Mouse (Mus musculus): ENCODE measurements around the gene Lrrc1. TPM values are rescaled to one million over a fixed set of nuclear protein-coding genes. Genes with fewer than 3 reads are reported as not detected.

Lrrc1 gene
- polyA plus RNA-seq, 1 experiment from 2014 or later, result 5.0 TPM

- 26% methylated on average over 17 of the region's 17 CpGs for WGBS
- no peak overlapping the region for H3K4me3 ChIP-seq (ENCODE audit: low read length)
- H3K4me1 ChIP-seq (ENCODE audit: control insufficient read depth, insufficient read depth, low read depth, low read length), result peaks cover 15% of the 10 kb centered on the region
- no peak overlapping the region for H3K27ac ChIP-seq (ENCODE audit: low read depth, low read length)
- H3K9ac ChIP-seq (ENCODE audit: low read depth, low read length), result peak overlapping the region; percentile 35; the same call in 1 of the 2 replicates
- no peaks in the 10 kb centered on the region for H3K36me3 ChIP-seq (ENCODE audit: control insufficient read depth, insufficient read depth, low read length)
- H3K27me3 ChIP-seq (replicated peaks; ENCODE audit: control insufficient read depth, insufficient read depth, low read length), result no peaks in the 10 kb centered on the region
- H3K4me2 ChIP-seq (ENCODE audit: low read length), result peak overlapping the region; percentile 35
- H3K9me3 ChIP-seq (ENCODE audit: control insufficient read depth, low read length), result no peaks in the 10 kb centered on the region
- ATAC-seq, result peak; percentile 45; the same call in 1 of the 2 replicates
These were observed 9.5 kb downstream of the Lrrc1 start for GRCm38 (mm10) chr9:77535021-77535744.

- ATAC-seq, result no peak
- H3K27me3 ChIP-seq (replicated peaks; ENCODE audit: control insufficient read depth, insufficient read depth, low read length), result no peaks in the 10 kb centered on the region
- H3K4me3 ChIP-seq (ENCODE audit: low read length), result no peak overlapping the region
- H3K4me2 ChIP-seq (ENCODE audit: low read length), result no peak overlapping the region
- no peaks in the 10 kb centered on the region for H3K9me3 ChIP-seq (ENCODE audit: control insufficient read depth, low read length)
- peaks cover 5% of the 10 kb centered on the region for H3K4me1 ChIP-seq (ENCODE audit: control insufficient read depth, insufficient read depth, low read depth, low read length)
- no peaks in the 10 kb centered on the region for H3K36me3 ChIP-seq (ENCODE audit: control insufficient read depth, insufficient read depth, low read length)
- no peak overlapping the region for H3K27ac ChIP-seq (ENCODE audit: low read depth, low read length)
- no peak overlapping the region for H3K9ac ChIP-seq (ENCODE audit: low read depth, low read length)
- WGBS, result 94% methylated on average over 5 of the region's 5 CpGs
These were observed 16.2 kb downstream of the Lrrc1 start for GRCm38 (mm10) chr9:77528379-77529041.

GRCm38 (mm10) chr9:77527170-77527569 lies 17.5 kb downstream of the Lrrc1 start:
- H3K4me3 ChIP-seq (ENCODE audit: low read length), result no peak overlapping the region
- no peak overlapping the region for H3K4me2 ChIP-seq (ENCODE audit: low read length)
- no peak overlapping the region for H3K9ac ChIP-seq (ENCODE audit: low read depth, low read length)
- H3K27ac ChIP-seq (ENCODE audit: low read depth, low read length), result no peak overlapping the region
- no peak for ATAC-seq
- no peaks in the 10 kb centered on the region for H3K27me3 ChIP-seq (replicated peaks; ENCODE audit: control insufficient read depth, insufficient read depth, low read length)
- peaks cover 5% of the 10 kb centered on the region for H3K4me1 ChIP-seq (ENCODE audit: control insufficient read depth, insufficient read depth, low read depth, low read length)
- no peaks in the 10 kb centered on the region for H3K36me3 ChIP-seq (ENCODE audit: control insufficient read depth, insufficient read depth, low read length)
- 87% methylated on average over 6 of the region's 6 CpGs for WGBS
- H3K9me3 ChIP-seq (ENCODE audit: control insufficient read depth, low read length), result no peaks in the 10 kb centered on the region

GRCm38 (mm10) chr9:77526715-77527114 lies 18.0 kb downstream of the Lrrc1 start:
- H3K9ac ChIP-seq (ENCODE audit: low read depth, low read length), result no peak overlapping the region
- 45% methylated on average over 2 of the region's 2 CpGs for WGBS
- H3K4me3 ChIP-seq (ENCODE audit: low read length), result no peak overlapping the region
- no peaks in the 10 kb centered on the region for H3K36me3 ChIP-seq (ENCODE audit: control insufficient read depth, insufficient read depth, low read length)
- no peak overlapping the region for H3K27ac ChIP-seq (ENCODE audit: low read depth, low read length)
- no peaks in the 10 kb centered on the region for H3K9me3 ChIP-seq (ENCODE audit: control insufficient read depth, low read length)
- ATAC-seq, result no peak
- no peaks in the 10 kb centered on the region for H3K27me3 ChIP-seq (replicated peaks; ENCODE audit: control insufficient read depth, insufficient read depth, low read length)
- H3K4me1 ChIP-seq (ENCODE audit: control insufficient read depth, insufficient read depth, low read depth, low read length), result peaks cover 5% of the 10 kb centered on the region
- H3K4me2 ChIP-seq (ENCODE audit: low read length), result no peak overlapping the region

- Histone ChIP-seq H3K36me3 (ENCODE audit: control insufficient read depth, insufficient read depth, low read length) (no peaks in the 10 kb centered on the region), H3K4me1 (ENCODE audit: control insufficient read depth, insufficient read depth, low read depth, low read length) (peaks cover 5% of the 10 kb centered on the region), H3K4me3 (ENCODE audit: low read length) (no peak overlapping the region), H3K27ac (ENCODE audit: low read depth, low read length) (no peak overlapping the region), H3K9ac (ENCODE audit: low read depth, low read length) (no peak overlapping the region), H3K4me2 (ENCODE audit: low read length) (no peak overlapping the region), H3K9me3 (ENCODE audit: control insufficient read depth, low read length) (no peaks in the 10 kb centered on the region), H3K27me3 (replicated peaks; ENCODE audit: control insufficient read depth, insufficient read depth, low read length) (no peaks in the 10 kb centered on the region)
- no peak for ATAC-seq
- WGBS, result 71% methylated on average over 16 of the region's 16 CpGs
These were observed 18.9 kb downstream of the Lrrc1 start for GRCm38 (mm10) chr9:77525595-77526295.

- H3K4me3 ChIP-seq (ENCODE audit: low read length), result no peak overlapping the region
- H3K27ac ChIP-seq (ENCODE audit: low read depth, low read length), result no peak overlapping the region
- H3K9me3 ChIP-seq (ENCODE audit: control insufficient read depth, low read length), result no peaks in the 10 kb centered on the region
- no peaks in the 10 kb centered on the region for H3K27me3 ChIP-seq (replicated peaks; ENCODE audit: control insufficient read depth, insufficient read depth, low read length)
- H3K4me2 ChIP-seq (ENCODE audit: low read length), result no peak overlapping the region
- 95% methylated on average over 4 of the region's 4 CpGs for WGBS
- H3K9ac ChIP-seq (ENCODE audit: low read depth, low read length), result no peak overlapping the region
- peaks cover 5% of the 10 kb centered on the region for H3K4me1 ChIP-seq (ENCODE audit: control insufficient read depth, insufficient read depth, low read depth, low read length)
- H3K36me3 ChIP-seq (ENCODE audit: control insufficient read depth, insufficient read depth, low read length), result no peaks in the 10 kb centered on the region
- no peak for ATAC-seq
These were observed 20.9 kb downstream of the Lrrc1 start for GRCm38 (mm10) chr9:77523793-77524192.

GRCm38 (mm10) chr9:77522476-77522875 lies 22.2 kb downstream of the Lrrc1 start:
- no peaks in the 10 kb centered on the region for H3K36me3 ChIP-seq (ENCODE audit: control insufficient read depth, insufficient read depth, low read length)
- no peaks in the 10 kb centered on the region for H3K9me3 ChIP-seq (ENCODE audit: control insufficient read depth, low read length)
- H3K9ac ChIP-seq (ENCODE audit: low read depth, low read length), result no peak overlapping the region
- no peak overlapping the region for H3K4me2 ChIP-seq (ENCODE audit: low read length)
- no peaks in the 10 kb centered on the region for H3K27me3 ChIP-seq (replicated peaks; ENCODE audit: control insufficient read depth, insufficient read depth, low read length)
- WGBS, result 96% methylated on average over 3 of the region's 3 CpGs
- peaks cover 5% of the 10 kb centered on the region for H3K4me1 ChIP-seq (ENCODE audit: control insufficient read depth, insufficient read depth, low read depth, low read length)
- H3K4me3 ChIP-seq (ENCODE audit: low read length), result no peak overlapping the region
- H3K27ac ChIP-seq (ENCODE audit: low read depth, low read length), result no peak overlapping the region
- ATAC-seq, result peak; percentile 32; the same call in 1 of the 2 replicates

GRCm38 (mm10) chr9:77519198-77519597 lies 25.5 kb downstream of the Lrrc1 start:
- ATAC-seq, result no peak
- no peak overlapping the region for H3K27ac ChIP-seq (ENCODE audit: low read depth, low read length)
- no peaks in the 10 kb centered on the region for H3K36me3 ChIP-seq (ENCODE audit: control insufficient read depth, insufficient read depth, low read length)
- H3K4me2 ChIP-seq (ENCODE audit: low read length), result no peak overlapping the region
- H3K4me3 ChIP-seq (ENCODE audit: low read length), result no peak overlapping the region
- H3K9ac ChIP-seq (ENCODE audit: low read depth, low read length), result no peak overlapping the region
- H3K9me3 ChIP-seq (ENCODE audit: control insufficient read depth, low read length), result no peaks in the 10 kb centered on the region
- no peaks in the 10 kb centered on the region for H3K27me3 ChIP-seq (replicated peaks; ENCODE audit: control insufficient read depth, insufficient read depth, low read length)
- WGBS, result 88% methylated on average over 2 of the region's 2 CpGs
- no peaks in the 10 kb centered on the region for H3K4me1 ChIP-seq (ENCODE audit: control insufficient read depth, insufficient read depth, low read depth, low read length)

GRCm38 (mm10) chr9:77516782-77517364 lies 27.8 kb downstream of the Lrrc1 start:
- Histone ChIP-seq H3K4me2 (ENCODE audit: low read length) (no peak overlapping the region), H3K36me3 (ENCODE audit: control insufficient read depth, insufficient read depth, low read length) (no peaks in the 10 kb centered on the region), H3K27ac (ENCODE audit: low read depth, low read length) (no peak overlapping the region), H3K4me1 (ENCODE audit: control insufficient read depth, insufficient read depth, low read depth, low read length) (peaks cover 5% of the 10 kb centered on the region), H3K27me3 (replicated peaks; ENCODE audit: control insufficient read depth, insufficient read depth, low read length) (no peaks in the 10 kb centered on the region), H3K9ac (ENCODE audit: low read depth, low read length) (no peak overlapping the region), H3K4me3 (ENCODE audit: low read length) (no peak overlapping the region), H3K9me3 (ENCODE audit: control insufficient read depth, low read length) (no peaks in the 10 kb centered on the region)
- WGBS, result 85% methylated on average over 7 of the region's 7 CpGs
- ATAC-seq, result no peak
